Mouse (Mus musculus): ENCODE data around the gene Btf3. TPM values are rescaled to one million over a fixed set of nuclear protein-coding genes. Genes with fewer than 3 reads are reported as not detected.

The Btf3 gene
- polyA plus RNA-seq, 1 experiment from 2014 or later: 746 TPM

DNA sequence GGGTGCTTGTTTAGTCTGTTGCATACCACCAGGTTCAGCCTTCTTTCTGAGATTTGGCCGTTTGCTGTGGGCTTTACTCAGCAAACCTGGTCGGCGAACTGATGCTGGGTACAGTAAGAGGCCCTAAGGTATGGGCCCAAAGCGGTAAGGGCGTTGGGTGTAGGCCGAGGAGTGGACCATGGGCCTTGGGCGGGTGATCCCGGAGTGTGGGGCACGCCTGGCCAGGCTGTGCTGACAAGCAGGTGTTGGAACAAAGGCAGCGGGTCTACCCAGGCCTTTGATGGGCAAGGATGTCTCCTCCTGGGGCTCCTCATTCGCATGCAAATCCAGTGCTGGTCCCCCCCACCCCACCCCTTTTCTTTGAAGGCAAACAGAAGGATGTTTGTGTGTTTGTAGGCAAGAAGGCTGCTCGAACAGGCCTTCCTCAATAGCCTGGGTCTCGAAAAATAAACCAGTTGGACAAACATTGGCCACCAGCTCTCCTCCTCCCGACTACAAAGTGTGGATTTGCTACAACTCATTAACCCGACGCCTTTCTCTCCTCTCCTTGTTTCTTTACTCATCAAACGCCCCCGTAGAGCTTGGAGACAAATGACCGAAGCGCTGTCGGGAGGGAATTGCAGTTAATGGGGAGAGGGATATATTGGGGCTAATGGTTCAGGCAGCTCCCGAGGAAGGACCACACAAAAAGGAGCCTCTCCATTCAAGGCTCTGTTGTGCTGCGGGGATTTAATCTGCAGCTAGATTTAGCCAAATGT is 41.8 kb upstream of the Btf3 start:
- Histone ChIP-seq H3K27me3 (ENCODE audit: insufficient read depth, low read length) (peaks cover 93% of the 10 kb centered on the region), H3K4me2 (no peak overlapping the region), H3K9ac (no peak overlapping the region), H3K4me3 (ENCODE audit: low read depth, low read length) (no peak overlapping the region), H3K4me1 (ENCODE audit: insufficient read depth) (peaks cover 3% of the 10 kb centered on the region; the same call in 1 of the 2 replicates), H3K36me3 (ENCODE audit: insufficient read depth) (no peaks in the 10 kb centered on the region), H3K27ac (ENCODE audit: low read depth) (no peak overlapping the region), H3K9me3 (ENCODE audit: low read depth, low read length) (no peaks in the 10 kb centered on the region)
- no peak for TF ChIP-seq CTCF (IDR thresholded peaks at IDR 0.05; ENCODE audit: low read depth)
- DNase-seq: no peak
- no peak for ATAC-seq (ENCODE audit: insufficient read depth)
- WGBS: 12% methylated on average over 23 of the region's 23 CpGs

DNA sequence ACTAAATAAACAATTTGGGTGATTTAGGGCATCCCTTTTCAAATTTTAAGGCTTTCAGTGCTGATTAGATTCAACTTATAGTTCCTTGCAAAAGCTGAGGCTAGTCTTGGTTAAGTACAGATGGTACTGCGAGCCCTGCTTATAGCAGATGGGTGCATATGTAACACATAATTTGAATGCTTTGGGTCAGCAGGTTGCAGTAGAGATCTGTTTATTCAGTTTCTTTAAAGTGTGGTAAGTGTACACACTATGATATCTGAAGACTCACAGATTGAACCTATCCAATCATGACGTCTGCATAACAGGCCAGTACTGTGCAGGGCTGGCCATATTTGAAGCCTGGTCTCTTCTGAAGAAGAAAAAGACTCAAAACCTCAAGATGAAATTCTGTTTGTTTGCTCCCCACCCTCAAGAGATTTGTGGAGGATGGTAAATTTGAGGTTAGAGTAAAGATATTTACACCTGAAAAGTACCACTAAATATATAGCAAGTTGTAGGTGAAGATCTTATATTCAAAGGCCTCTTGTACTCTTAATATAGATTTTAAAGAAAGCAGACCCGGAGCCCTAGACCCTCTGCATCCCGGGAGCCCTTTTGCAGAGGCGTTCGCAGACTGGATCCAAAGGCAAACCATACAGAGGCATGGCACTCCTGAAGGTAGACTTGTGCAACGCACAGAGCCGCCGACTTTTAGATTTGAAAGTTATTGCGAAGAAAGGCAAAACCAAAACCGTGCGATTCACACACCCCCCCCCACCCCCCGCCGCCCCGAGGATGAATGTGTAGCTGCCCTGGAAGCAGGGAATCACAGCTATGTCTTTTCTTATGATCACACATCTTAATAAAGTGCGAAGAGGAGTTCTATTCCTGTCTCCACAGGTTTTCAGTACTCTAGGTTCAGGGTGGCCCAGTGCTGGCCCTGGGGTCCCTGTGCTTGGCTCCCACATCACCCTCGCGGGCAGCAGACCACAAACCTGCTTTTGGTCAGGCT is 40.9 kb upstream of the Btf3 start:
- Histone ChIP-seq H3K4me3 (ENCODE audit: low read depth, low read length) (no peak overlapping the region), H3K4me2 (no peak overlapping the region), H3K36me3 (ENCODE audit: insufficient read depth) (no peaks in the 10 kb centered on the region), H3K27me3 (ENCODE audit: insufficient read depth, low read length) (peaks cover 92% of the 10 kb centered on the region), H3K27ac (ENCODE audit: low read depth) (no peak overlapping the region), H3K9ac (no peak overlapping the region), H3K4me1 (ENCODE audit: insufficient read depth) (peaks cover 3% of the 10 kb centered on the region; the same call in 1 of the 2 replicates), H3K9me3 (ENCODE audit: low read depth, low read length) (no peaks in the 10 kb centered on the region)
- no peak for TF ChIP-seq CTCF (IDR thresholded peaks at IDR 0.05; ENCODE audit: low read depth)
- DNase-seq: no peak
- 11% methylated on average over 18 of the region's 18 CpGs for WGBS
- ATAC-seq (ENCODE audit: insufficient read depth): no peak

DNA sequence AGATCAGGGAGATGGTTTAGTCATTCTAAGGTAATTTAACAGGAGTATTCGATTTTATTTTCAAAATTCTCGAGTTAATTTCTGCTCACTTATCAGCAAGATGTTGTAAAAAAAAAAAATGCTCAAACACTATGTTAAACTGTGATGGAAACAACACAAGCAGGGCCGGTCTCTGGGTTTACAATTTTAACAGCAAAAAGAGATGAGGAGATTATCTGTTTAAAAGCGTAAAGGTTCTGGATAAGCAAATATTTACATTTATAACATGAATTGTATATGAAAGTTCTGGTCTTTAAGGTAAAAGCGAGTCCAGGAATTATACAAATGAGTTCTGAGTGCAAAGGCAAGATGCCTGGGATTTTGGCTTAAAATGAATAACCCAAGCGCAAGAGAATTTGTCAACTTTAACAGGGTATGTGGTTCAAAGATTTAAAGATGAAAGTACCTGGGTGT is 40.2 kb upstream of the Btf3 start:
- peaks cover 3% of the 10 kb centered on the region; the same call in 1 of the 2 replicates for H3K4me1 ChIP-seq (ENCODE audit: insufficient read depth)
- ATAC-seq (ENCODE audit: insufficient read depth) (no peak), DNase-seq (peak; percentile 39)
- no peak overlapping the region for H3K4me3 ChIP-seq (ENCODE audit: low read depth, low read length)
- 16% methylated on average over 6 of the region's 6 CpGs for whole genome bisulfite sequencing
- H3K9me3 ChIP-seq (ENCODE audit: low read depth, low read length): no peaks in the 10 kb centered on the region
- no peak overlapping the region for H3K4me2 ChIP-seq
- no peak overlapping the region for H3K27ac ChIP-seq (ENCODE audit: low read depth)
- no peaks in the 10 kb centered on the region for H3K36me3 ChIP-seq (ENCODE audit: insufficient read depth)
- H3K9ac ChIP-seq: no peak overlapping the region
- TF ChIP-seq CTCF (IDR thresholded peaks at IDR 0.05; ENCODE audit: low read depth): no peak
- H3K27me3 ChIP-seq (ENCODE audit: insufficient read depth, low read length): peaks cover 92% of the 10 kb centered on the region

DNA sequence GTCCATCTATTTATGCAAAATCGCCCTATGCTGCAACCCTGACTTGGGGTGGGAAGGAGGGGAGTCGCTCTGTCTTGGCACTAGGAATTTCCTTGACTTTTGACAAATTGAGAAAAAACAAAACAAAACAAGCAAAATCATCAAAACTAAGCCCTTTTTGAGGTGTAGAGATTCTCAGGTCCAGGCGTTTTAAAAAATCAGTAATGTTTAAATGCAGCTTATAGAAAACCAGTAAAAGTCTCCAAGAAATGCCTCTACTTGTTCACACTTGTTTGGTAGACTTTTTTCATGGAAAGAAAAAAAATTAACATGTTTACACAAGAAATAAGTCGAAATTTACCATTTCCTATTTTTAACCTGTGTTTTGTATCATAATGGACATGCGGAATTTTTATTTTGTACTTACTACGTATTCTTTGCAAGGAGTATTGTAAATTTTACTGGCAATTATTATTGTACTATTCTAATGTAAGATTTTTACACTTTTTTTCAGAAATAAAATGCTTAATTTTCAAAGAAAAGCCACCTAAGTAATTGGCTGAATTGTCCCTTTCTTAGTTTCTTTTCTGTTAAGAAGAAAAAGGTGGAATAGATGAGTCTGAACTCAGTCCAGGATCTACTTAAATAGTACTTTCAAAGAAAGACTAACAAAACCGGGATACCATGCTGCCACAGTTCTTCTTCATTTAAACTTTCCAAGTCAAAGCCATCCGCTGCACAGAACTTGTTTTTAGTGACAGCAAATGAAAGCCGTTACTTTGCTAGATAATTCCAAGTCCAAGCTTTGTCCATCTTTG is 39.6 kb upstream of the Btf3 start:
- Histone ChIP-seq H3K4me1 (ENCODE audit: insufficient read depth) (peaks cover 3% of the 10 kb centered on the region; the same call in 1 of the 2 replicates), H3K9me3 (ENCODE audit: low read depth, low read length) (no peaks in the 10 kb centered on the region), H3K9ac (no peak overlapping the region), H3K36me3 (ENCODE audit: insufficient read depth) (no peaks in the 10 kb centered on the region), H3K27me3 (ENCODE audit: insufficient read depth, low read length) (peaks cover 95% of the 10 kb centered on the region), H3K27ac (ENCODE audit: low read depth) (no peak overlapping the region), H3K4me2 (peak overlapping the region; percentile 84; the same call in 1 of the 2 replicates), H3K4me3 (ENCODE audit: low read depth, low read length) (peak overlapping the region; percentile 46)
- DNase-seq: peak; percentile 37
- no peak for ATAC-seq (ENCODE audit: insufficient read depth)
- TF ChIP-seq CTCF (IDR thresholded peaks at IDR 0.05; ENCODE audit: low read depth): no peak
- 11% methylated on average over 9 of the region's 9 CpGs for WGBS

DNA sequence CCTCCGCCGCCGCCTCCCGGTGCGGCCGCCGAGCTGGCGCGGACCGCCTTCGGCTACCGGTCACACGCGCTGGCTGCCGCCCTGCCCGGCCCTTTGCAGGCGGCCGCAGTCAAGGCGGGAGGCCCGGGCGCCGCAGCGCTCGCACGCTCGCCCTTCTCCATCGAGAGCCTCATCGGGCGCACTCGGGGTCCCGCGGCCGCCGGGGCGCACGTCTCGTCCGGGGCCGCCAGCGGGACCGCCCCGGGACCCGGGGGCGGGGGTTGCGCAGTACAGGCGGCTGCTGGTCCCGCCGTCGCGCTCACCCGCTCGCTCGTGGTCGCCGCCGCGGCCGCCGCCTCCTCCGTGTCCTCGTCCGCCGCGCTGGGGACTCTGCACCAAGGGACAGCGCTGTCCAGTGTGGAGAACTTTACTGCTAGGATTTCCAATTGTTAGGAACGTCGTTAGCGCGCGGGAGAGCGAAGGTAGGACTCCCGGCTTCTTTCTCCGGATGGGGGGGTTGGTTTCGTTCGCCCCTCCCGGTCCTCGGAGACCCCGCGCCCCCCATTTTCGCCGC is 38.8 kb upstream of the Btf3 start:
- H3K4me2 ChIP-seq: peak overlapping the region; percentile 84
- H3K4me1 ChIP-seq (ENCODE audit: insufficient read depth): peaks cover 3% of the 10 kb centered on the region; the same call in 1 of the 2 replicates
- peak overlapping the region; percentile 36; the same call in 1 of the 2 replicates for H3K9ac ChIP-seq
- H3K27ac ChIP-seq (ENCODE audit: low read depth): no peak overlapping the region
- no peaks in the 10 kb centered on the region for H3K9me3 ChIP-seq (ENCODE audit: low read depth, low read length)
- peaks cover 95% of the 10 kb centered on the region for H3K27me3 ChIP-seq (ENCODE audit: insufficient read depth, low read length)
- under 1% methylated on average over 80 of the region's 81 CpGs for WGBS
- no peak for TF ChIP-seq CTCF (IDR thresholded peaks at IDR 0.05; ENCODE audit: low read depth)
- ATAC-seq (ENCODE audit: insufficient read depth) (no peak), DNase-seq (peak; percentile 61)
- peak overlapping the region; percentile 46 for H3K4me3 ChIP-seq (ENCODE audit: low read depth, low read length)
- no peaks in the 10 kb centered on the region for H3K36me3 ChIP-seq (ENCODE audit: insufficient read depth)

DNA sequence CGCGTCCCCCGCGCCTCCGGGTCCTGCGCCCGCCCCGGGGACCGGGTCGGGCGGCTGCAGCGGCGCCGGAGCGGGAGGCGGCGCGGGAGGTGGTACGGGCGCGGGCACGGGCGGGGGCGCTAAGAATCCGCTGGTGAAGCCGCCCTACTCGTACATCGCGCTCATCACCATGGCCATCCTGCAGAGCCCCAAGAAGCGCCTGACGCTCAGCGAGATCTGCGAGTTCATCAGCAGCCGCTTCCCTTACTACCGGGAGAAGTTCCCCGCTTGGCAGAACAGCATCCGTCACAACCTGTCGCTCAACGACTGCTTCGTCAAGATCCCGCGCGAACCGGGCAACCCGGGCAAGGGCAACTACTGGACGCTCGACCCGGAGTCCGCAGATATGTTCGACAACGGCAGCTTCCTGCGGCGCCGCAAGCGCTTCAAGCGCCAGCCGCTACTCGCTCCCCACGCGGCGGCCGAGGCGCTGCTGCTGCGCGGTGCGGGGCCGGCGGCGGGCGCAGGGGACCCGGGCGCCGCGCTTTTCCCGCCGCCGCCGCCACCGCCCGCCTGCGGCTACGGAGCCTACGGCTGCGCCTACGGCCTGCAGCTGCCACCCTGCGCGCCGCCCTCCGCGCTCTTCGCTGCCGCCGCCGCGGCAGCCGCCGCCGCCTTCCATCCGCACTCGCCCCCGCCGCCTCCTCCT is 38.2 kb upstream of the Btf3 start:
- WGBS: under 1% methylated on average over 102 of the region's 102 CpGs
- no peak for TF ChIP-seq CTCF (IDR thresholded peaks at IDR 0.05; ENCODE audit: low read depth)
- Histone ChIP-seq H3K9me3 (ENCODE audit: low read depth, low read length) (no peaks in the 10 kb centered on the region), H3K4me2 (peak overlapping the region; percentile 84), H3K4me1 (ENCODE audit: insufficient read depth) (peaks cover 3% of the 10 kb centered on the region; the same call in 1 of the 2 replicates), H3K27me3 (ENCODE audit: insufficient read depth, low read length) (peaks cover 94% of the 10 kb centered on the region), H3K9ac (peak overlapping the region; percentile 36; the same call in 1 of the 2 replicates), H3K27ac (ENCODE audit: low read depth) (no peak overlapping the region), H3K36me3 (ENCODE audit: insufficient read depth) (no peaks in the 10 kb centered on the region), H3K4me3 (ENCODE audit: low read depth, low read length) (peak overlapping the region; percentile 46)
- ATAC-seq (ENCODE audit: insufficient read depth): peak; percentile 43
- DNase-seq: peak; percentile 42
